Mouse (Mus musculus): Measurements from ENCODE around the gene Gabpb2. TPM values are rescaled to one million over a fixed set of nuclear protein-coding genes. Genes with fewer than 3 reads are reported as not detected.

Gene Gabpb2
- polyA plus RNA-seq, 1 experiment from 2014 or later, result 3.1 TPM

- peak overlapping the region; percentile 37 for H3K4me3 ChIP-seq (ENCODE audit: low read depth, low read length)
- no peak for ATAC-seq
- WGBS, result 10% methylated on average over 16 of the region's 16 CpGs
- TF ChIP-seq CTCF (IDR thresholded peaks at IDR 0.05; ENCODE audit: low read depth), result peak; percentile 92
- no peaks in the 10 kb centered on the region for H3K4me1 ChIP-seq (replicated peaks; ENCODE audit: control insufficient read depth, insufficient read depth, low read length)
- peak overlapping the region; percentile 75 for H3K4me2 ChIP-seq (replicated peaks; ENCODE audit: low read depth)
- H3K27me3 ChIP-seq (replicated peaks; ENCODE audit: control insufficient read depth, insufficient read depth, low read length), result peaks cover 23% of the 10 kb centered on the region
- H3K9me3 ChIP-seq (ENCODE audit: control insufficient read depth), result no peaks in the 10 kb centered on the region
- H3K27ac ChIP-seq (ENCODE audit: low read depth, low read length), result no peak overlapping the region
- peak overlapping the region; percentile 40; the same call in 1 of the 2 replicates for H3K9ac ChIP-seq (ENCODE audit: low read depth, low read length)
- peaks cover 15% of the 10 kb centered on the region; the same call in 1 of the 2 replicates for H3K36me3 ChIP-seq (ENCODE audit: control insufficient read depth, insufficient read depth)
Measured at GRCm38 (mm10) chr3:95174011-95174592, 43.6 kb downstream of the Gabpb2 start.

DNA sequence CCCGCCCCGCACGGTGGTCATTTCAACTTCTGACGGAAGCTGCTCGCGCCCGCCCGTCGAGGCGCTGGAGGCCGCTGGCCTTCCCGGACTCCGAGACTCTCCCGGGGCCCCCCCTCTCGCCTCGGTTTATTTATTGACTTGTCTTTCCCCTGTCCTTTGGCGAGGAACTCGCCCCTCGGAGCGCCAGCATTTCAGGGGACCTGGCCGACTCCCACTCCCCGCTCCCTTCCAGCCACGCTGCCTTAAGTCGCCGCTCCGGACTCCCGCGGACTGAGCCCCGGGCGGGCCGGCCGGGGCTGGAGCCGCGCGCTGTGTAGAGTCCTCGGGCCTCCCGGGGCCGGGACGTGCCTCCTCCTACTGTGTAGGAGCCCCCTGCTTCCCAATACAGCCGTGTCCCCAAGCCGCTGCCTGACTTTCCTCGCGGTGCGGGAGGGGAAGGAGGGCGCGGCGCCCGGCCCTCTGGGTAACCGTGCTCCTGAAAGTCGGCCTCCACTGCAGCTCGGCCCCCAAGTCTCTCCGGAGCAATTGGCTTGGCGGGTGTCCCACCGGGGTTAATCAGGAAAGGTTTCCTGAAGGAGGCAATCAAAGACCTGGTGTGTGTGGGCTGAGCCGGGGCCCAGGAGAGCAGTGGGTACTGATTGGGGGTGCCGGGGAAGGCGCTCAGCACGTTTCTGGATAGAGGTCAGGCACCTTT, 44.3 kb downstream of the Gabpb2 start:
- Histone ChIP-seq H3K4me2 (replicated peaks; ENCODE audit: low read depth) (peak overlapping the region; percentile 75), H3K36me3 (ENCODE audit: control insufficient read depth, insufficient read depth) (peaks cover 21% of the 10 kb centered on the region; the same call in 1 of the 2 replicates), H3K9ac (ENCODE audit: low read depth, low read length) (peak overlapping the region; percentile 40; the same call in 1 of the 2 replicates), H3K4me1 (replicated peaks; ENCODE audit: control insufficient read depth, insufficient read depth, low read length) (no peaks in the 10 kb centered on the region), H3K9me3 (ENCODE audit: control insufficient read depth) (no peaks in the 10 kb centered on the region), H3K27me3 (replicated peaks; ENCODE audit: control insufficient read depth, insufficient read depth, low read length) (peaks cover 23% of the 10 kb centered on the region), H3K27ac (ENCODE audit: low read depth, low read length) (no peak overlapping the region; the same call in 1 of the 2 replicates), H3K4me3 (ENCODE audit: low read depth, low read length) (peak overlapping the region; percentile 37)
- 22% methylated on average over 51 of the region's 58 CpGs for WGBS
- no peak for ATAC-seq
- no peak for TF ChIP-seq CTCF (IDR thresholded peaks at IDR 0.05; ENCODE audit: low read depth)

GRCm38 (mm10) chr3:95172526-95173255, 45.0 kb downstream of the Gabpb2 start:
- no peak overlapping the region for H3K9ac ChIP-seq (ENCODE audit: low read depth, low read length)

DNA sequence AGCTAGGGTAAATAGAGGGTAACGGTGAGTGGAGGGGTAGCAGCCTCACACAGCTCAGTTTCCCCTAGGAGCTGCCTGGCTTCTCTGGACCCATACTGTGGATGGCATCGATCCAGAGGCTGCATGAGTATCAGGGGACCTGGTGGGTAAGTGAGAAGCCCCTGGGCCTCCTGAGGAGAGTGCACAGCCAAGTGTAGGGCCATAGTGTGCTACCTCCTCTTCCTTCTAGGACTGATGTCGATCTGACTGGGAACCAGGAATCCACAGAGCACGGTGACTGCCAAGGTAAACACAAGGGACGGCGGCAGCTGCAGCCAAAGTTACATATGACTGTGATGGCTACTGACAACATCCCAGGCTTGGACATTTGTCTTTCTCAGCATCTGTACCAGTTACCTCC, 46.6 kb downstream of the Gabpb2 start:
- no peaks in the 10 kb centered on the region for H3K9me3 ChIP-seq (ENCODE audit: control insufficient read depth)
- no peak for TF ChIP-seq CTCF (IDR thresholded peaks at IDR 0.05; ENCODE audit: low read depth)
- H3K36me3 ChIP-seq (ENCODE audit: control insufficient read depth, insufficient read depth), result peaks cover 25% of the 10 kb centered on the region; the same call in 1 of the 2 replicates
- no peaks in the 10 kb centered on the region for H3K4me1 ChIP-seq (replicated peaks; ENCODE audit: control insufficient read depth, insufficient read depth, low read length)
- no peak overlapping the region for H3K4me2 ChIP-seq (replicated peaks; ENCODE audit: low read depth)
- no peak overlapping the region for H3K9ac ChIP-seq (ENCODE audit: low read depth, low read length)
- no peak for ATAC-seq
- H3K4me3 ChIP-seq (ENCODE audit: low read depth, low read length), result no peak overlapping the region
- peaks cover 23% of the 10 kb centered on the region for H3K27me3 ChIP-seq (replicated peaks; ENCODE audit: control insufficient read depth, insufficient read depth, low read length)
- 63% methylated on average over 6 of the region's 6 CpGs for WGBS
- no peak overlapping the region for H3K27ac ChIP-seq (ENCODE audit: low read depth, low read length)

More at GRCm38 (mm10) chr3:95172526-95173255, 45.0 kb downstream of the Gabpb2 start:
- no peak overlapping the region; the same call in 1 of the 2 replicates for H3K27ac ChIP-seq (ENCODE audit: low read depth, low read length)
- peaks cover 23% of the 10 kb centered on the region for H3K27me3 ChIP-seq (replicated peaks; ENCODE audit: control insufficient read depth, insufficient read depth, low read length)
- H3K9me3 ChIP-seq (ENCODE audit: control insufficient read depth), result no peaks in the 10 kb centered on the region
- H3K4me1 ChIP-seq (replicated peaks; ENCODE audit: control insufficient read depth, insufficient read depth, low read length), result no peaks in the 10 kb centered on the region
- 33% methylated on average over 79 of the region's 84 CpGs for WGBS
- H3K36me3 ChIP-seq (ENCODE audit: control insufficient read depth, insufficient read depth), result peaks cover 25% of the 10 kb centered on the region; the same call in 1 of the 2 replicates
- no peak for TF ChIP-seq CTCF (IDR thresholded peaks at IDR 0.05; ENCODE audit: low read depth)
- H3K4me3 ChIP-seq (ENCODE audit: low read depth, low read length), result peak overlapping the region; percentile 37
- H3K4me2 ChIP-seq (replicated peaks; ENCODE audit: low read depth), result peak overlapping the region; percentile 75
- ATAC-seq, result no peak

DNA sequence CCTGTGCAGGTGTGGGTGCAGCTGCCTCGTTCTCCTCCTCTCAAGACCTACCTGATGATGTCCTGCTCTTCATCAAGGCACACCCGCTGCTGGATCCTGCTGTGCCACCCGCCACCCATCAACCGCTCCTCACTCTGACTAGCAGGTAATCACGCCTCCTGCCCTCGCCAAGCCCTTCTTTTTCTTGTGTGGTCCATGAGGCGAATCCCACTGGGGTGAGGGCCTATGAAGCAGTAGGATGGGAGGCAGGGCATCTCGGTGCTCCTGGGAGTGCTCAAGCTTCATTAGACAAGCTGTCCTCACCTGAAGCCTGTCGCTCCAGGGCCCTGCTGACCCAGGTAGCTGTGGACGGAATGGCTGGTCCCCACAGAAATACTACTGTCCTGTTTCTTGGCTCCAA, 47.7 kb downstream of the Gabpb2 start:
- peaks cover 25% of the 10 kb centered on the region; the same call in 1 of the 2 replicates for H3K36me3 ChIP-seq (ENCODE audit: control insufficient read depth, insufficient read depth)
- H3K27me3 ChIP-seq (replicated peaks; ENCODE audit: control insufficient read depth, insufficient read depth, low read length), result peaks cover 23% of the 10 kb centered on the region
- ATAC-seq, result no peak
- no peak overlapping the region for H3K9ac ChIP-seq (ENCODE audit: low read depth, low read length)
- H3K9me3 ChIP-seq (ENCODE audit: control insufficient read depth), result no peaks in the 10 kb centered on the region
- H3K4me1 ChIP-seq (replicated peaks; ENCODE audit: control insufficient read depth, insufficient read depth, low read length), result no peaks in the 10 kb centered on the region
- TF ChIP-seq CTCF (IDR thresholded peaks at IDR 0.05; ENCODE audit: low read depth), result no peak
- H3K27ac ChIP-seq (ENCODE audit: low read depth, low read length), result no peak overlapping the region
- no peak overlapping the region for H3K4me2 ChIP-seq (replicated peaks; ENCODE audit: low read depth)
- no peak overlapping the region for H3K4me3 ChIP-seq (ENCODE audit: low read depth, low read length)
- 88% methylated on average over 10 of the region's 10 CpGs for WGBS

- ATAC-seq, result no peak
- Histone ChIP-seq H3K4me3 (ENCODE audit: low read depth, low read length) (no peak overlapping the region), H3K27ac (ENCODE audit: low read depth, low read length) (no peak overlapping the region), H3K9me3 (ENCODE audit: control insufficient read depth) (no peaks in the 10 kb centered on the region), H3K27me3 (replicated peaks; ENCODE audit: control insufficient read depth, insufficient read depth, low read length) (peaks cover 8% of the 10 kb centered on the region; the same call in 1 of the 2 replicates), H3K36me3 (ENCODE audit: control insufficient read depth, insufficient read depth) (peaks cover 18% of the 10 kb centered on the region; the same call in 1 of the 2 replicates), H3K4me2 (replicated peaks; ENCODE audit: low read depth) (no peak overlapping the region), H3K4me1 (replicated peaks; ENCODE audit: control insufficient read depth, insufficient read depth, low read length) (peaks cover 5% of the 10 kb centered on the region; the same call in 1 of the 2 replicates), H3K9ac (ENCODE audit: low read depth, low read length) (no peak overlapping the region)
- WGBS, result 64% methylated on average over 5 of the region's 5 CpGs
- TF ChIP-seq CTCF (IDR thresholded peaks at IDR 0.05; ENCODE audit: low read depth), result no peak
Measured at GRCm38 (mm10) chr3:95164840-95165239, 52.9 kb downstream of the Gabpb2 start.

All from intestine, postnatal 0 days (tissue).